Mouse (Mus musculus) olfactory bulb, adult 2 months (tissue): ENCODE data around the gene Mttp. TPM values are rescaled to one million over a fixed set of nuclear protein-coding genes. Genes with fewer than 3 reads are reported as not detected.

Experiments
- H3K27ac ChIP-seq: fragments of 200-500 bp; 2 replicates; pipeline ENCODE4 v1.5.1; 2012; ENCODE audit warnings: low read depth, low read length; ENCODE audit not compliant: insufficient read depth
- H3K4me1 ChIP-seq: fragments of 200-500 bp; 2 replicates; pipeline ENCODE4 v1.6.1; 2012; ENCODE audit warnings: low read length; ENCODE audit not compliant: control insufficient read depth, insufficient read depth
- H3K4me3 ChIP-seq: fragments of 200-500 bp; 2 replicates; pipeline ENCODE4 v1.5.1; 2012; ENCODE audit warnings: mild to moderate bottlenecking, low read depth, low read length, moderate library complexity; ENCODE audit not compliant: insufficient read depth
- CTCF ChIP-seq: fragments of 200-500 bp; IDR thresholded peaks from 2 replicates; pipeline ENCODE4 v1.5.1; 2012; ENCODE audit warnings: low read depth, mild to moderate bottlenecking, low read length, moderate library complexity; ENCODE audit not compliant: insufficient read depth
- POLR2A ChIP-seq: fragments of 200-500 bp; IDR thresholded peaks from 2 replicates; pipeline ENCODE4 v1.6.1; 2012; ENCODE audit warnings: mild to moderate bottlenecking, low read depth, low read length, moderate library complexity; ENCODE audit not compliant: insufficient read depth
- WGBS: fragments of 180-500 bp; shearing (Covaris S2); methylation state at CpG from one replicate; pipeline ENCODE4 v1.1.7; 2018; 5-methylcytosine and 5-hydroxymethylcytosine counted together
- polyA plus RNA-seq: library from polyadenylated mRNA; stranded (reverse); fragments of >200 nt; gene quantifications from 2 replicates; pipeline ENCODE4 v1.2.4, GENCODE M21; 2012; ENCODE audit warnings: low replicate concordance; ENCODE audit not compliant: missing spikeins, insufficient read depth, insufficient read length

Mttp gene
- polyA plus RNA-seq, 1 experiment = not detected

- H3K4me1 ChIP-seq = peaks cover 6% of the 10 kb centered on the region; the same call in 1 of the 2 replicates
- no peak overlapping the region for H3K4me3 ChIP-seq
- peak overlapping the region; percentile 36; the same call in 1 of the 2 replicates for H3K27ac ChIP-seq
- 39% methylated on average over 11 of the region's 11 CpGs for WGBS
- TF ChIP-seq CTCF = no peak
- TF ChIP-seq POLR2A = no peak
Observed at GRCm38 (mm10) chr3:138077476-138078340, 67.1 kb downstream of the Mttp start.

- 35% methylated on average over 8 of the region's 8 CpGs for WGBS
- Histone ChIP-seq H3K4me1 (peaks cover 8% of the 10 kb centered on the region), H3K4me3 (no peak overlapping the region), H3K27ac (no peak overlapping the region)
- TF ChIP-seq POLR2A (no peak), CTCF (no peak)
Observed at GRCm38 (mm10) chr3:138075209-138075608, 69.6 kb downstream of the Mttp start.

DNA sequence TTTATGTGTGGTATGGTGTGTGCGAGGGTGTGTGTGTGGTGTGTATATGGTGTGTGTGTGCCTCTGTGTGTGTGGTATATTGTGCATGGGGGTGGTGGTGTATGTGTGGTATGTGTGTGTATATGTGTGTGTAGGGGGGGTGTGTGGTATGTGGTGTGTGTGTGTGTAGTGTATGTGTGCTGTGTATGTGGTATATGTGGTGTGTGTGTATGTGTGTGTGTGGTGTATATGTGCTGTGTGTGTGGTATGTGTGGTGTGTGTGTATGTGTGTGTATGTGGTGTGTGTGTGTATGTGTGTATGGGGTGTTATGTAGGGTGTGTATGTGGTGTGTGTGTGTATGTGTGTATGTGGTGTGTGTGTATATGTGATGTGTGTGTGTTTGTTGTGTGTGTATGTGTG, 70.6 kb downstream of the Mttp start:
- Histone ChIP-seq H3K27ac (no peak overlapping the region), H3K4me3 (no peak overlapping the region), H3K4me1 (peaks cover 18% of the 10 kb centered on the region)
- TF ChIP-seq POLR2A (no peak), CTCF (no peak)
- 96% methylated on average over 1 of the region's 1 CpGs for WGBS

GRCm38 (mm10) chr3:138071476-138072073, 73.2 kb downstream of the Mttp start:
- Histone ChIP-seq H3K4me3 (peak overlapping the region; percentile 5; the same call in 1 of the 2 replicates), H3K4me1 (peaks cover 44% of the 10 kb centered on the region), H3K27ac (no peak overlapping the region)
- 71% methylated on average over 10 of the region's 10 CpGs for WGBS
- TF ChIP-seq CTCF (no peak), POLR2A (no peak)

- Histone ChIP-seq H3K4me3 (no peak overlapping the region), H3K27ac (no peak overlapping the region), H3K4me1 (peaks cover 50% of the 10 kb centered on the region)
- WGBS = 36% methylated on average over 1 of the region's 1 CpGs
- TF ChIP-seq POLR2A (no peak), CTCF (no peak)
Observed at GRCm38 (mm10) chr3:138071004-138071403, 73.8 kb downstream of the Mttp start.

DNA sequence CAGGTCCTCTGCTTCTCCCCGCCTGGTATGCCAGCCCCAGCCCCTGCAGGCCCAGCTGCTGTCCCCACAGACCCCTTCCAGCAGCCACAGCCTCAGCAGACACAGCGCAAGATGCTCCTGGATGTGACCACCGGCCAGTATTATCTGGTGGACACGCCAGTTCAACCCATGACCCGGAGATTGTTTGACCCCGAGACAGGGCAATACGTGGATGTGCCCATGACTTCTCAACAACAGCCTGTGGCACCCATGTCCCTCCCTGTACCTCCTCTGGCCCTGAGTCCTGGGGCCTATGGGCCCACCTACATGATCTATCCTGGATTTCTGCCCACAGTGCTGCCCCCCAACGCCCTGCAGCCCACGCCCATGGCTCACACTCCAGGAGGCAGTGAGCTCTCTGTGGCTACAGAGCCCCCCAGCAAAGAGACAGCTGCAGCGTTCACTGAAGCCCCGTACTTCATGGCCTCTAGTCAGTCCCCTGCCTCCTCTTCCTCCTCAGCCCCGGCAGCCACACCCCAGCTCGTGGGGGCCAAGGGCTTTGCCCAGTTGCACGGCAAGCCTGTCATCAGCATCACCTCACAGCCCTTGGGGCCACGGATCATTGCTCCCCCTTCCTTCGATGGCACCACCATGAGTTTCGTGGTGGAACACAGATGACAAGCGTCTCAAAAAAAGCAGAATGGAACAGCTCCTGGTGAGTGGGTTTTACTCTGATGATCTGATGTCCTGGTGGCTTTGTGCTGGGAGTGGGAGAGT, 74.8 kb downstream of the Mttp start:
- 82% methylated on average over 18 of the region's 18 CpGs for WGBS
- TF ChIP-seq POLR2A (no peak), CTCF (no peak)
- Histone ChIP-seq H3K27ac (no peak overlapping the region; the same call in 1 of the 2 replicates), H3K4me1 (peaks cover 57% of the 10 kb centered on the region), H3K4me3 (no peak overlapping the region)

- Histone ChIP-seq H3K27ac (no peak overlapping the region), H3K4me1 (peaks cover 63% of the 10 kb centered on the region), H3K4me3 (no peak overlapping the region)
- TF ChIP-seq POLR2A = no peak
- 91% methylated on average over 12 of the region's 12 CpGs for WGBS
Observed at GRCm38 (mm10) chr3:138068103-138068502, 76.7 kb downstream of the Mttp start.

- WGBS = 93% methylated on average over 12 of the region's 12 CpGs
- Histone ChIP-seq H3K4me1 (peaks cover 63% of the 10 kb centered on the region), H3K27ac (peak within 1 kb of the TSS; percentile 87), H3K4me3 (peak within 1 kb of the TSS; percentile 20)
- TF ChIP-seq CTCF = no peak
- no peak for TF ChIP-seq POLR2A
Observed at GRCm38 (mm10) chr3:138067288-138067687, 77.5 kb downstream of the Mttp start, which contains the start of gene Gm5105. TSS of gene Gm5105 (minus strand) at chr3:138067388.
